Mouse (Mus musculus): ENCODE measurements around the gene Rcn2. TPM values are rescaled to one million over a fixed set of nuclear protein-coding genes. Genes with fewer than 3 reads are reported as not detected.

Rcn2 gene
- polyA plus RNA-seq, 1 experiment from 2014 or later = 394 TPM

DNA sequence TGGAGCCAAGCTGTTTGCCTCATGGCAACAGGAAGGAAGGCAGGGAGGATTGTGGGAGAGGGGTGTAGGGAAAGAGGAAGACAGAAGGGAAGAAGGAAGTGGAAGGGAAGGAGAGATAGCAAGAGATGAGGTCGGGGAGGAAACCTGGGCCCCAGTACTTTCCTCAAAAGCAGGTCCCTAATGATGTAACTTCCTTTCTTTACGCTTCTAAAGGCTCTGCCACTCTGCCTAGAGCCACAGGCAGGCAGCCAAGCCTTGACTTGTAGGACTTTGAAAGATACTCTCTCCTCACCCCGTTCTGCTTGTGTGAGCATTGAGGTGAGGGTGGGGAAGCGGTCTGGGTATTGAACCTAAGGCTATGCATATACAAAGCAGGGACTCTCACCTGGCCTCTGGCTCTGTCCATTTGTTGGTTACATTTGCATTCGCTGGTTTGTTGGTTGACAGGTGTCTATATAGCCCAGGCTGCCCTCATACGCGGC is 58.4 kb downstream of the Rcn2 start:
- no peak overlapping the region for H3K9ac ChIP-seq (replicated peaks)
- no peaks in the 10 kb centered on the region; the same call in 1 of the 2 replicates for H3K27me3 ChIP-seq
- no peak overlapping the region for H3K4me2 ChIP-seq (replicated peaks)
- no peaks in the 10 kb centered on the region for H3K9me3 ChIP-seq
- H3K27ac ChIP-seq (replicated peaks) = no peak overlapping the region
- no peaks in the 10 kb centered on the region for H3K36me3 ChIP-seq
- no peak overlapping the region for H3K4me3 ChIP-seq
- 87% methylated on average over 7 of the region's 7 CpGs for WGBS
- no peaks in the 10 kb centered on the region for H3K4me1 ChIP-seq
- no peak for ATAC-seq (ENCODE audit: low FRiP score, low read depth)

DNA sequence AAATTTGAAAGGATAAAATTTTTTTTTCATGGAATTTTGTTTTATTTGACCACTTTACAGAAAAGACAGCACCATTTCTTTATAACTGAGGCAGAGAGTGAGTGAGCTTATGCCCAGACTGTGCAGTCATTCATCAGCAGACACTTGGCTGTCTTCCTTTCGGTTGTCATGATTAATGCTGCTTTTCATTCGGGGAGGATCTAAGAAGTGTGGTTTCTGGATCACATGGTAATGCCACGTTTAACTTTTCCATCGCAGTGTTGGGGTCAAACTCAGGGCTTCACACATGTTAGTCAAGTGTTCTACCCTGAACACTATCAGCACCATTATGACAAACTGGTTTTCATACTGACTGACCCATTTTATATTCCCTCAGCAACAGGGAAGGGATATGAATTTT is 59.4 kb downstream of the Rcn2 start:
- WGBS = 77% methylated on average over 4 of the region's 4 CpGs
- no peak overlapping the region for H3K27ac ChIP-seq (replicated peaks)

DNA sequence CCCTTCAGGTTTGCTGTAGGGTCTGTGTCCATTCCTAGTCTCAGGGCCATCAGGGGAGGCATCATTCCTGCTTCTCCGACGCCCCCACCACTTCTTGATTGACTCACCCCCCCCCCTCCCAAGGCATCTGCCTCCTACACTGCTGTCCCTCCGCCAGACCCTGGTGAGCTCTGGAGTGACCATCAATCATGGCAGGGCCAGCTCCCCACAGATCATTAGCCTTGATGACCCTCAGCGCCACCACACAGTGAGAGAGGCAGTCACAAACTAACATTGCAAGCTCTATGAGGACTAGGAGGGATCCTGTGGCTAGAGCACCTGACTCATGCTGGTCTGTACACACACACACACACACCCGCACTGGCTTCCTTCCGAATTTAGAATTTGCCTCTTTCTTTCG is 63.3 kb downstream of the Rcn2 start:
- no peaks in the 10 kb centered on the region for H3K36me3 ChIP-seq
- no peaks in the 10 kb centered on the region for H3K27me3 ChIP-seq
- no peak for ATAC-seq (ENCODE audit: low FRiP score, low read depth)
- no peaks in the 10 kb centered on the region for H3K4me1 ChIP-seq
- WGBS = 91% methylated on average over 7 of the region's 7 CpGs
- H3K27ac ChIP-seq (replicated peaks) = no peak overlapping the region
- H3K9ac ChIP-seq (replicated peaks) = no peak overlapping the region
- no peak overlapping the region for H3K4me3 ChIP-seq
- H3K9me3 ChIP-seq = no peaks in the 10 kb centered on the region
- H3K4me2 ChIP-seq (replicated peaks) = no peak overlapping the region

More for the DNA sequence above, 59.4 kb downstream of the Rcn2 start:
- Histone ChIP-seq H3K9me3 (no peaks in the 10 kb centered on the region), H3K4me3 (no peak overlapping the region), H3K27me3 (no peaks in the 10 kb centered on the region; the same call in 1 of the 2 replicates), H3K4me1 (no peaks in the 10 kb centered on the region), H3K4me2 (replicated peaks) (no peak overlapping the region), H3K9ac (replicated peaks) (no peak overlapping the region), H3K36me3 (no peaks in the 10 kb centered on the region)
- ATAC-seq (ENCODE audit: low FRiP score, low read depth) = no peak

DNA sequence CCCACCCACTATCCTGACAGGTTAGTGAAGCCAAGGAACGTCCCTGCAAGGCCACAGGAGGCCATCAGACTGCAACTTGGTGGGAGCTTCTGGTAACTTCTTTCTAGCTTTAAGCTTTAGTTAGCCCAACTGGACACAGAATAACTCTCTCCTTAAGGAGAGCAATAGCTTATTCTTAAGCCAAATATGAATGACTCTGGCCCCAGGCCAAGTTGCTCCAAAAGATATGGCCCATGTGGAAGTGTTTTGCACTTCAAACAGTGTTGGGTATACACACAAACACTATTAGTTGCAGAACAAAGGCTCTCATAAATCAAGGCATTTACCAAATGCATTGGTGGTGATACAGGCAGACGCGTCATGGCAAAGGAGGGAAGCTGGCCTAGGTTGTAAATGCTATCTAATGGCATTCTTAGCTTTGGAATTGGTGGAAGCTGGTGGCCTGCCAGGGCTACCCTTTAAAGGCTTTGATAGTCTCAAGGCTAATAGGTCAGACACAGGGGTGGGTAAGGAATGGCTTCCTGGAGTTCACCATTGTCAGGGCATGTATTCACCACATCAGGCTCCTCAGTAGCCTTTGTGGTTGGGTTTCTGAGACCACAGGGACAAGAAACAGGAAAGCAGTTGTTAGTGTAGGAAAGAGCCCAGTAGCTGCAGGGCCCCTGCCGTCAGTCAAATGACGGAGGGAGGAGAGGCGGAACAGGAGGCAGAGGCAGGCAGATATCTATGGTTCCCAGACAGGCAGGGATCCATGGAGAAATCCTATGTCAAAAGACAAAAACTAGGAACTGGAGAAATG is 64.8 kb downstream of the Rcn2 start:
- H3K4me2 ChIP-seq (replicated peaks) = no peak overlapping the region
- ATAC-seq (ENCODE audit: low FRiP score, low read depth) = no peak
- no peak overlapping the region for H3K27ac ChIP-seq (replicated peaks)
- 79% methylated on average over 6 of the region's 6 CpGs for WGBS
- no peaks in the 10 kb centered on the region for H3K27me3 ChIP-seq
- H3K4me1 ChIP-seq = no peaks in the 10 kb centered on the region
- no peak overlapping the region for H3K4me3 ChIP-seq
- H3K9me3 ChIP-seq = no peaks in the 10 kb centered on the region
- H3K36me3 ChIP-seq = no peaks in the 10 kb centered on the region
- no peak overlapping the region for H3K9ac ChIP-seq (replicated peaks)

DNA sequence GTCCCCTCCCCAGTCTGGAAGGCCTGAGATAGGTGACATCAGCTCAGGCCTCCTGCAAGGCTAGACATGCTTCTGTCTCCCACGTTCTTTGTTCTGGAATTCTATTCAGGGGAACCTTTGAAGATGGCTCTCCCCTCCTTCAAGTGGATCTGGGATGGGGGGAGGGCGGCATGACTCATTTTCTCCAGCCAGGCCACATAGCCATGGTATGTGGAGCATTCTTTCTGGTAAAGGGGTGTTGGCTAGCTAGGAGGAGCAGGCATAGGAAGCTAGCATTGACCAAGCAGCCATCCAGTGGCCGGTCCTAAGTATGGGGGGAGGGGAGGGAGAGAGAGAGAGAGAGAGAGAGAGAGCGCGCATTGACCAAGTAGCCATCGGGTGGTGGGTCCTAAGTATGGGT is 65.9 kb downstream of the Rcn2 start:
- Histone ChIP-seq H3K4me3 (no peak overlapping the region), H3K36me3 (no peaks in the 10 kb centered on the region), H3K9ac (replicated peaks) (no peak overlapping the region), H3K9me3 (no peaks in the 10 kb centered on the region), H3K4me1 (no peaks in the 10 kb centered on the region), H3K27me3 (no peaks in the 10 kb centered on the region), H3K4me2 (replicated peaks) (no peak overlapping the region), H3K27ac (replicated peaks) (no peak overlapping the region)
- WGBS = 67% methylated on average over 6 of the region's 6 CpGs
- no peak for ATAC-seq (ENCODE audit: low FRiP score, low read depth)

DNA sequence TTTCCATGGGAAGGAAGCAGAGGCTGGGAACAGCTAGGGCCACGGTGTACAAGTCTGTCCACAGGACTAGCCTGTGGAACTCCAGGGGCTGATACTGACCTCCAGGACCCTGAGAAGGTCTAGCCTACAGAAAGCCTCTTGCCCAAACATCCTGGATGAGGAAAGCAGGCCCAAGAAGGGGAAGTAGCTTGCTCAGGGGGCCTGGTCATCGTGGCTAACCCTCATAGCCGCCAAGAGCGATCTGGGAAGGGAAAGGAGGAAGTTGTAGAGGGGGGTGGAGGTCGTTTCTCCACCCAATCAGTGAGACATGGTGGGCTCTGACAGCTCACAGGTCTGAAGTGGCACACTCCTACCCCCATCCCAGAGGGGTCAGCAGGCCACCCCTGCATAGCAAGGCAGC is 66.5 kb downstream of the Rcn2 start:
- Histone ChIP-seq H3K4me3 (no peak overlapping the region), H3K4me1 (no peaks in the 10 kb centered on the region), H3K4me2 (replicated peaks) (no peak overlapping the region), H3K27me3 (no peaks in the 10 kb centered on the region), H3K9me3 (no peaks in the 10 kb centered on the region), H3K27ac (replicated peaks) (no peak overlapping the region), H3K36me3 (no peaks in the 10 kb centered on the region), H3K9ac (replicated peaks) (no peak overlapping the region)
- ATAC-seq (ENCODE audit: low FRiP score, low read depth) = no peak
- 86% methylated on average over 5 of the region's 5 CpGs for WGBS

Other genes with a start within 250 kb of the Rcn2 start
- 20.5 and 22.6 TPM in 2 replicates for gene Scaper, start 103.7 kb upstream of the Rcn2 start, polyA plus RNA-seq (2016; fragmentation: Nextera tagmentation; extraction: Ambion mirVana)
- not detected in 2 replicates for gene 4930563M21Rik, start 31.3 kb upstream of the Rcn2 start, polyA plus RNA-seq (2016; fragmentation: Nextera tagmentation; extraction: Ambion mirVana)
- 0.75 and 0.94 TPM in 2 replicates for gene Pstpip1, start 48.1 kb downstream of the Rcn2 start, polyA plus RNA-seq (2016; fragmentation: Nextera tagmentation; extraction: Ambion mirVana)
- gene Tspan3, start 123.6 kb downstream of the Rcn2 start, polyA plus RNA-seq (2016; fragmentation: Nextera tagmentation; extraction: Ambion mirVana) = 513 and 534 TPM in 2 replicates

Data from midbrain, embryonic 12.5 days (tissue).